Mouse (Mus musculus): ENCODE measurements around the gene Mcm3. TPM values are rescaled to one million over a fixed set of nuclear protein-coding genes. Genes with fewer than 3 reads are reported as not detected.
A peak's percentile ranks its signal among the peaks of the same experiment; 100 is the strongest.

The Mcm3 gene
- polyA plus RNA-seq (2011; ENCODE audit: insufficient read length, low read depth, missing spikeins), result 31.8 and 40.8 TPM in 2 replicates

- H3K4me3 ChIP-seq (ENCODE audit: insufficient read depth, low read length), result peak within 1 kb of the TSS; percentile 49
- TF ChIP-seq POLR2A (IDR thresholded peaks at IDR 0.05; ENCODE audit: low read depth, low read length) (peak; percentile 31; the same call in 1 of the 2 replicates), CTCF (IDR thresholded peaks at IDR 0.05; ENCODE audit: borderline replicate concordance, insufficient read depth, low read length) (no peak)
- no peaks in the 10 kb centered on the region; the same call in 1 of the 2 replicates for H3K4me1 ChIP-seq (ENCODE audit: control insufficient read depth, insufficient read depth, low read length)
- no peak within 1 kb of the TSS for H3K27ac ChIP-seq (ENCODE audit: insufficient read depth, low read length)
Measured at GRCm38 (mm10) chr1:20819771-20820605, at the start of gene Mcm3. Gene Mcm3, minus strand, starts transcription at chr1:20820312.

GRCm38 (mm10) chr1:20868036-20868435 lies 47.9 kb upstream of the Mcm3 start:
- TF ChIP-seq POLR2A (IDR thresholded peaks at IDR 0.05; ENCODE audit: low read depth, low read length) (no peak), CTCF (IDR thresholded peaks at IDR 0.05; ENCODE audit: borderline replicate concordance, insufficient read depth, low read length) (no peak)
- Histone ChIP-seq H3K4me1 (ENCODE audit: control insufficient read depth, insufficient read depth, low read length) (peaks cover 6% of the 10 kb centered on the region; the same call in 1 of the 2 replicates), H3K4me3 (ENCODE audit: insufficient read depth, low read length) (no peak overlapping the region), H3K27ac (ENCODE audit: insufficient read depth, low read length) (no peak overlapping the region)

- H3K4me3 ChIP-seq (ENCODE audit: insufficient read depth, low read length), result no peak overlapping the region
- H3K27ac ChIP-seq (ENCODE audit: insufficient read depth, low read length), result no peak overlapping the region
- TF ChIP-seq POLR2A (IDR thresholded peaks at IDR 0.05; ENCODE audit: low read depth, low read length), result no peak
- TF ChIP-seq CTCF (IDR thresholded peaks at IDR 0.05; ENCODE audit: borderline replicate concordance, insufficient read depth, low read length), result no peak
- peaks cover 3% of the 10 kb centered on the region; the same call in 1 of the 2 replicates for H3K4me1 ChIP-seq (ENCODE audit: control insufficient read depth, insufficient read depth, low read length)
Measured at GRCm38 (mm10) chr1:20867241-20867902, 47.3 kb upstream of the Mcm3 start.

- TF ChIP-seq POLR2A (IDR thresholded peaks at IDR 0.05; ENCODE audit: low read depth, low read length) (no peak), CTCF (IDR thresholded peaks at IDR 0.05; ENCODE audit: borderline replicate concordance, insufficient read depth, low read length) (no peak)
- Histone ChIP-seq H3K4me3 (ENCODE audit: insufficient read depth, low read length) (no peak overlapping the region), H3K4me1 (ENCODE audit: control insufficient read depth, insufficient read depth, low read length) (no peaks in the 10 kb centered on the region), H3K27ac (ENCODE audit: insufficient read depth, low read length) (no peak overlapping the region)
Measured at GRCm38 (mm10) chr1:20863452-20864172, 43.5 kb upstream of the Mcm3 start.

- no peaks in the 10 kb centered on the region for H3K4me1 ChIP-seq (ENCODE audit: control insufficient read depth, insufficient read depth, low read length)
- H3K27ac ChIP-seq (ENCODE audit: insufficient read depth, low read length), result no peak overlapping the region
- TF ChIP-seq CTCF (IDR thresholded peaks at IDR 0.05; ENCODE audit: borderline replicate concordance, insufficient read depth, low read length), result no peak
- no peak for TF ChIP-seq POLR2A (IDR thresholded peaks at IDR 0.05; ENCODE audit: low read depth, low read length)
- no peak overlapping the region for H3K4me3 ChIP-seq (ENCODE audit: insufficient read depth, low read length)
Measured at GRCm38 (mm10) chr1:20861865-20862264, 41.8 kb upstream of the Mcm3 start.

- Histone ChIP-seq H3K4me1 (ENCODE audit: control insufficient read depth, insufficient read depth, low read length) (no peaks in the 10 kb centered on the region), H3K27ac (ENCODE audit: insufficient read depth, low read length) (no peak overlapping the region), H3K4me3 (ENCODE audit: insufficient read depth, low read length) (no peak overlapping the region)
- no peak for TF ChIP-seq POLR2A (IDR thresholded peaks at IDR 0.05; ENCODE audit: low read depth, low read length)
- no peak for TF ChIP-seq CTCF (IDR thresholded peaks at IDR 0.05; ENCODE audit: borderline replicate concordance, insufficient read depth, low read length)
Measured at GRCm38 (mm10) chr1:20860775-20861174, 40.7 kb upstream of the Mcm3 start.

- TF ChIP-seq CTCF (IDR thresholded peaks at IDR 0.05; ENCODE audit: borderline replicate concordance, insufficient read depth, low read length), result no peak
- TF ChIP-seq POLR2A (IDR thresholded peaks at IDR 0.05; ENCODE audit: low read depth, low read length), result no peak
- H3K4me1 ChIP-seq (ENCODE audit: control insufficient read depth, insufficient read depth, low read length), result no peaks in the 10 kb centered on the region
- H3K4me3 ChIP-seq (ENCODE audit: insufficient read depth, low read length), result no peak overlapping the region
- H3K27ac ChIP-seq (ENCODE audit: insufficient read depth, low read length), result no peak overlapping the region
Measured at GRCm38 (mm10) chr1:20856924-20857902, 37.1 kb upstream of the Mcm3 start.

GRCm38 (mm10) chr1:20839911-20840310 lies 19.8 kb upstream of the Mcm3 start:
- TF ChIP-seq CTCF (IDR thresholded peaks at IDR 0.05; ENCODE audit: borderline replicate concordance, insufficient read depth, low read length), result no peak
- no peak for TF ChIP-seq POLR2A (IDR thresholded peaks at IDR 0.05; ENCODE audit: low read depth, low read length)
- Histone ChIP-seq H3K27ac (ENCODE audit: insufficient read depth, low read length) (no peak overlapping the region), H3K4me1 (ENCODE audit: control insufficient read depth, insufficient read depth, low read length) (no peaks in the 10 kb centered on the region), H3K4me3 (ENCODE audit: insufficient read depth, low read length) (no peak overlapping the region)

Measured in embryonic fibroblast, embryonic 13.5 days (primary cell).